In the genomic region with DNA sequence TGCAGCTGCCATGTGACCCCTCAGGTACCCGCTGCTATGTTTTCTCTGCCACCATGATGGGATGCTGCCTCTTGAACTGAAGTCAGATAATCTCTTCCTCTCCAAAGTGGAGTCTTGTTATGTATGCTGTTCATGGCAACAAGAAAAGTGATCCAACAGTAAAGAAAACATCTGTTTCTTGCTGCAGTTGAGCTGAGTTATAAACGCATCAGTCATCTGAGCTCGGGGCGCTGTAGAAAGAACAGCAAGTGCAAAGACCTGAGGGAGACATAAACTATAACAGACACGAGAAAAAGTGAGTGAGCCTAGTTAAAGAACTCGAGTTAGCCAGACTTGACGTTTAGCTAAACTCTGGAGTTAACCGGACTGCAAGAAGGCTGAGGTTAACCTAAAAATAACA, we compare ENCODE assay signal across 27 mouse cellular contexts. TPM values are rescaled to one million over a fixed set of nuclear protein-coding genes. Genes with fewer than 3 reads are reported as not detected.
DNase-seq lines count a peak whose midpoint lies in the region; ATAC-seq lines count a peak whose summit lies in the region.
"Had no signal": no experiment of that assay in that cellular context is flagged by ENCODE, and none has a peak within 500 bp of the region (broad histone marks: within the 10 kb centered on the region; RNA-seq: fewer than 3 reads in every experiment).

No protein-coding gene starts in this region.

- no peak overlapping the region for H3K4me3 ChIP-seq in kidney, embryonic 15.5 days (replicated peaks)
- no peak overlapping the region for H3K4me3 ChIP-seq in limb, embryonic 12.5 days (replicated peaks)
- H3K4me3 ChIP-seq in limb, embryonic 10.5 days = no peak overlapping the region
- no peak overlapping the region for H3K4me3 ChIP-seq in limb, embryonic 13.5 days
- H3K4me3 ChIP-seq: embryonic facial prominence, embryonic 12.5 days; embryonic facial prominence, embryonic 15.5 days; erythroblast, embryonic 14.5 days; forebrain, embryonic 13.5 days; forebrain, embryonic 15.5 days had no signal

- H3K4me1 ChIP-seq in kidney, embryonic 15.5 days = 0 out of 2 replicates have a peak, but pooled peaks cover 4% of the 10 kb centered on the region
- peaks cover 8% of the 10 kb centered on the region; the same call in 1 of the 2 replicates for H3K4me1 ChIP-seq in limb, embryonic 12.5 days (replicated peaks)
- H3K4me1 ChIP-seq in limb, embryonic 10.5 days = peaks cover 3% of the 10 kb centered on the region; the same call in 1 of the 2 replicates
- 0 out of 2 replicates have a peak, but pooled peaks cover 12% of the 10 kb centered on the region for H3K4me1 ChIP-seq in limb, embryonic 13.5 days
- H3K4me1 ChIP-seq: embryonic facial prominence, embryonic 12.5 days; embryonic facial prominence, embryonic 15.5 days; forebrain, embryonic 13.5 days; forebrain, embryonic 15.5 days had no signal

- DNase-seq in kidney, adult 11 months = no peak
- DNase-seq in limb, embryonic 10.5 days (ENCODE audit: low spot score) = no peak
- DNase-seq in NIH3T3 (ENCODE audit: low read depth) = peak; percentile 31
- no peak for DNase-seq in right cerebral cortex, postnatal 36 days (ENCODE audit: low spot score in 2 of 2)
- DNase-seq: adrenal gland, adult 8-10 months; adrenal gland, postnatal 14 days; adrenal gland, postnatal 36 days; cerebellum, adult 11 months; cerebellum, adult 18-20 months; cerebellum, adult 8-10 months; cerebellum, adult 9-11 months; cerebellum, postnatal 14 days; cerebellum, postnatal 36 days; embryo, embryonic 11 days; forebrain, postnatal 0 days had no signal

- ATAC-seq in kidney, embryonic 15.5 days (replicated peaks; ENCODE audit: low FRiP score) = no peak
- ATAC-seq in limb, embryonic 12.5 days (ENCODE audit: insufficient number of reproducible peaks, insufficient read depth, low FRiP score, low TSS enrichment, low read depth) = no peak
- ATAC-seq in limb, embryonic 13.5 days (ENCODE audit: low FRiP score, low read depth) = peak; percentile 73
- no peak for ATAC-seq in cerebellum, adult (ENCODE audit: insufficient number of reproducible peaks, low FRiP score, low TSS enrichment)
- ATAC-seq: activated CD4-positive, CD25-positive, alpha-beta regulatory T cell, adult 4 months; forebrain, embryonic 13.5 days; forebrain, embryonic 15.5 days; forebrain, postnatal 0 days; Patski had no signal

- H3K9me3 ChIP-seq in kidney, embryonic 15.5 days (replicated peaks) = no peaks in the 10 kb centered on the region
- no peaks in the 10 kb centered on the region for H3K9me3 ChIP-seq in limb, embryonic 12.5 days
- no peaks in the 10 kb centered on the region for H3K9me3 ChIP-seq in limb, embryonic 10.5 days (replicated peaks)
- no peaks in the 10 kb centered on the region for H3K9me3 ChIP-seq in limb, embryonic 13.5 days
- H3K9me3 ChIP-seq: embryonic facial prominence, embryonic 12.5 days; embryonic facial prominence, embryonic 15.5 days; forebrain, embryonic 13.5 days; forebrain, embryonic 15.5 days had no signal

- H3K27me3 ChIP-seq in kidney, embryonic 15.5 days = no peaks in the 10 kb centered on the region
- no peaks in the 10 kb centered on the region for H3K27me3 ChIP-seq in limb, embryonic 12.5 days
- no peaks in the 10 kb centered on the region for H3K27me3 ChIP-seq in limb, embryonic 10.5 days (ENCODE audit: low read depth, poor library complexity, severe bottlenecking)
- H3K27me3 ChIP-seq in limb, embryonic 13.5 days = no peaks in the 10 kb centered on the region
- H3K27me3 ChIP-seq: embryonic facial prominence, embryonic 12.5 days; embryonic facial prominence, embryonic 15.5 days; forebrain, embryonic 13.5 days; forebrain, embryonic 15.5 days; Patski had no signal

- H3K36me3 ChIP-seq in kidney, embryonic 15.5 days = no peaks in the 10 kb centered on the region
- no peaks in the 10 kb centered on the region for H3K36me3 ChIP-seq in limb, embryonic 12.5 days
- no peaks in the 10 kb centered on the region for H3K36me3 ChIP-seq in limb, embryonic 10.5 days
- no peaks in the 10 kb centered on the region for H3K36me3 ChIP-seq in limb, embryonic 13.5 days
- H3K36me3 ChIP-seq: embryonic facial prominence, embryonic 12.5 days; embryonic facial prominence, embryonic 15.5 days; forebrain, embryonic 15.5 days had no signal

- H3K4me2 ChIP-seq in kidney, embryonic 15.5 days = no peak overlapping the region
- H3K4me2 ChIP-seq in limb, embryonic 12.5 days = no peak overlapping the region
- H3K4me2 ChIP-seq in limb, embryonic 13.5 days (replicated peaks) = no peak overlapping the region
- H3K4me2 ChIP-seq: embryonic facial prominence, embryonic 12.5 days; embryonic facial prominence, embryonic 15.5 days; forebrain, embryonic 13.5 days; forebrain, embryonic 15.5 days had no signal

- 0 out of 2 replicates have a peak overlapping the region, but pooled peaks have one; percentile 18 for H3K27ac ChIP-seq in kidney, embryonic 15.5 days
- peak overlapping the region; percentile 5; the same call in 1 of the 2 replicates for H3K27ac ChIP-seq in limb, embryonic 12.5 days
- no peak overlapping the region for H3K27ac ChIP-seq in limb, embryonic 10.5 days
- peak overlapping the region; percentile 55; the same call in 1 of the 2 replicates for H3K27ac ChIP-seq in limb, embryonic 13.5 days
- H3K27ac ChIP-seq: embryonic facial prominence, embryonic 12.5 days; embryonic facial prominence, embryonic 15.5 days; forebrain, embryonic 13.5 days; forebrain, embryonic 15.5 days had no signal

- H3K9ac ChIP-seq in kidney, embryonic 15.5 days = no peak overlapping the region
- no peak overlapping the region for H3K9ac ChIP-seq in limb, embryonic 12.5 days (replicated peaks)
- no peak overlapping the region for H3K9ac ChIP-seq in limb, embryonic 13.5 days
- H3K9ac ChIP-seq: embryonic facial prominence, embryonic 12.5 days; embryonic facial prominence, embryonic 15.5 days; forebrain, embryonic 13.5 days; forebrain, embryonic 15.5 days; forebrain, postnatal 0 days had no signal

- WGBS in kidney, embryonic 15.5 days = 35% methylated on average over 8 of the region's 8 CpGs
- 41% methylated on average over 8 of the region's 8 CpGs for WGBS in limb, embryonic 12.5 days
- 72% methylated on average over 8 of the region's 8 CpGs for WGBS in limb, embryonic 10.5 days
- WGBS in limb, embryonic 13.5 days = 28% methylated on average over 8 of the region's 8 CpGs

RNA-seq across cellular contexts. Expression of a gene that starts 11.4 kb away (rescaled TPM):
- polyA plus RNA-seq in kidney, embryonic 15.5 days (2015; fragmentation: Nextera tagmentation; extraction: Ambion mirVana) = 179 and 188 TPM in 2 replicates
- 195 and 197 TPM in 2 replicates for polyA plus RNA-seq in limb, embryonic 12.5 days (2016; fragmentation: Nextera tagmentation; extraction: Ambion mirVana)
- 195 and 225 TPM in 2 replicates for polyA plus RNA-seq in limb, embryonic 10.5 days (2016; fragmentation: Nextera tagmentation; extraction: Ambion mirVana)
- polyA plus RNA-seq in limb, embryonic 13.5 days (2015; fragmentation: Nextera tagmentation; extraction: Ambion mirVana) = 146 and 148 TPM in 2 replicates

RNA-seq across cellular contexts. Expression of a gene that starts 55.2 kb away (rescaled TPM):
- 0.05 and 0.13 TPM in 2 replicates for polyA plus RNA-seq in kidney, embryonic 15.5 days (2015; fragmentation: Nextera tagmentation; extraction: Ambion mirVana)
- 0.05 and 0.15 TPM in 2 replicates for polyA plus RNA-seq in limb, embryonic 12.5 days (2016; fragmentation: Nextera tagmentation; extraction: Ambion mirVana)
- 0.05 and 0.10 TPM in 2 replicates for polyA plus RNA-seq in limb, embryonic 10.5 days (2016; fragmentation: Nextera tagmentation; extraction: Ambion mirVana)
- polyA plus RNA-seq in limb, embryonic 13.5 days (2015; fragmentation: Nextera tagmentation; extraction: Ambion mirVana) = 0.18 and 0.23 TPM in 2 replicates
- polyA plus RNA-seq: C2C12; erythroblast, embryonic 14.5 days had no signal
